In genomic region chr7:143692746-143693510, GRCm38 (mm10) we compare ENCODE assay signal across 28 mouse cellular contexts. TPM values are rescaled to one million over a fixed set of nuclear protein-coding genes. Genes with fewer than 3 reads are reported as not detected.
"Had no signal": no experiment of that assay in that cellular context is flagged by ENCODE, and none has a peak within 500 bp of the region (broad histone marks: within the 10 kb centered on the region; RNA-seq: fewer than 3 reads in every experiment).

No protein-coding gene starts in this region.

- H3K27me3 ChIP-seq: embryonic facial prominence, embryonic 12.5 days; embryonic facial prominence, embryonic 13.5 days; embryonic facial prominence, embryonic 15.5 days; forebrain, embryonic 12.5 days; forebrain, embryonic 13.5 days; forebrain, embryonic 15.5 days had no signal

- H3K4me2 ChIP-seq: embryonic facial prominence, embryonic 12.5 days; embryonic facial prominence, embryonic 13.5 days; embryonic facial prominence, embryonic 15.5 days; forebrain, embryonic 12.5 days; forebrain, embryonic 13.5 days; forebrain, embryonic 15.5 days had no signal

- H3K27ac ChIP-seq: embryonic facial prominence, embryonic 10.5 days; embryonic facial prominence, embryonic 12.5 days; embryonic facial prominence, embryonic 13.5 days; embryonic facial prominence, embryonic 15.5 days; forebrain, embryonic 10.5 days; forebrain, embryonic 12.5 days; forebrain, embryonic 13.5 days; forebrain, embryonic 15.5 days; gastrocnemius, adult 2 months had no signal

- H3K9ac ChIP-seq: embryonic facial prominence, embryonic 12.5 days; embryonic facial prominence, embryonic 13.5 days; embryonic facial prominence, embryonic 15.5 days; forebrain, embryonic 12.5 days; forebrain, embryonic 13.5 days; forebrain, embryonic 15.5 days; forebrain, postnatal 0 days had no signal

- H3K9me3 ChIP-seq: embryonic facial prominence, embryonic 12.5 days; embryonic facial prominence, embryonic 13.5 days; embryonic facial prominence, embryonic 15.5 days; forebrain, embryonic 13.5 days; forebrain, embryonic 15.5 days had no signal

- ATAC-seq: forebrain, embryonic 13.5 days; forebrain, embryonic 14.5 days; forebrain, embryonic 15.5 days; forebrain, embryonic 16.5 days; forebrain, postnatal 0 days had no signal

- H3K4me1 ChIP-seq: embryonic facial prominence, embryonic 10.5 days; embryonic facial prominence, embryonic 12.5 days; embryonic facial prominence, embryonic 13.5 days; embryonic facial prominence, embryonic 15.5 days; forebrain, embryonic 10.5 days; forebrain, embryonic 12.5 days; forebrain, embryonic 13.5 days; forebrain, embryonic 15.5 days had no signal

- DNase-seq: cerebellum, adult 18-20 months; cerebellum, adult 8-10 months; cerebellum, adult 9-10 months; cerebellum, adult 9-11 months; cerebellum, postnatal 10 days; cerebellum, postnatal 14 days; cerebellum, postnatal 25 days; cerebellum, postnatal 36 days; embryo, embryonic 11 days; forebrain, postnatal 0 days; gastrocnemius, adult 2 months; gastrocnemius, postnatal 10 days; gastrocnemius, postnatal 14 days; gastrocnemius, postnatal 25 days; gastrocnemius, postnatal 36 days; heart, adult 18-20 months had no signal

- H3K4me3 ChIP-seq: embryonic facial prominence, embryonic 10.5 days; embryonic facial prominence, embryonic 12.5 days; embryonic facial prominence, embryonic 13.5 days; embryonic facial prominence, embryonic 15.5 days; erythroblast, embryonic 14.5 days; forebrain, embryonic 10.5 days; forebrain, embryonic 12.5 days; forebrain, embryonic 13.5 days; forebrain, embryonic 15.5 days; gastrocnemius, adult 2 months had no signal

RNA-seq across cellular contexts. Expression of gene Tnfrsf23, which starts 7.3 kb away (rescaled TPM):
- polyA plus RNA-seq: forebrain, embryonic 11.5 days had no signal

RNA-seq across cellular contexts. Expression of gene Tnfrsf22, which starts 43.5 kb away (rescaled TPM):
- polyA plus RNA-seq: erythroblast, embryonic 14.5 days had no signal
